Mouse (Mus musculus) ES-E14 (cell line): Measurements from ENCODE around the gene Nav1.

Source experiments
- HCFC1 ChIP-seq: IDR thresholded peaks from 2 replicates; pipeline ENCODE4 v1.6.1; 2012; ENCODE audit warnings: low read length, inconsistent platforms, borderline replicate concordance; ENCODE audit not compliant: insufficient read depth
- ZC3H11A ChIP-seq: IDR thresholded peaks from 2 replicates; pipeline ENCODE4 v1.6.1; 2012; ENCODE audit warnings: low read depth, mild to moderate bottlenecking, inconsistent platforms, low read length, borderline replicate concordance
- ZNF384 ChIP-seq: IDR thresholded peaks from 2 replicates; pipeline ENCODE4 v1.6.1; 2012; ENCODE audit warnings: low read depth, low read length, inconsistent platforms

DNA sequence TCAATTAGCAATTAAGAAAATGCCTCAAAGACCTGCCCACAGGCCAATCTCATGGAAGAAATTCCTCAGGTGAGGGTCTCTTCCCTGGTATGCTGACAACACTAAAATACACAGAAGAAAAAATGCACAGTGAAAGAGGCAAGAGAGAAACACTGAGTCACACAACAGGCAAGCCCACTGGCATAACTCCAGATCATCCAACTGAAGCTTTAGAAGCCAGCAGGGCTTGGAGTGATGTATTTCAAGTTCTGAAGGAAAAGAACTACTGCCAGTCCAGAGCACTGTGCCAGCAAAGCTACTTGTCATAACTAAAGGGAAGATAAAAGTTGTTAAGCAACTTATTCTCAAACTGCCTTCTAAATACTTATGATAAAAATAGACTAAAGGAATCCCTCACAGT is 193.1 kb downstream of the Nav1 start:
- no peak for TF ChIP-seq ZNF384
- no peak for TF ChIP-seq ZC3H11A
- TF ChIP-seq HCFC1, result no peak
